Mouse (Mus musculus) liver, embryonic 13.5 days (tissue): ENCODE measurements around the gene Slc22a19. TPM values are rescaled to one million over a fixed set of nuclear protein-coding genes. Genes with fewer than 3 reads are reported as not detected.

Experiments used
- polyA plus RNA-seq: library from polyadenylated mRNA; unstranded; fragments of >200 nt; fragmentation: Nextera tagmentation; extraction: Ambion mirVana; gene quantifications from 2 replicates; pipeline ENCODE4 v1.2.1, GENCODE M21; 2015

Gene Slc22a19
- polyA plus RNA-seq, 1 experiment from 2014 or later, result not detected

Other genes starting within 250 kb of the Slc22a19 start
- gene Rtn3, start 228.0 kb downstream of the Slc22a19 start, polyA plus RNA-seq, result 67.5 and 73.5 TPM in 2 replicates
- gene Atl3, start 217.3 kb downstream of the Slc22a19 start, polyA plus RNA-seq, result 6.9 and 7.0 TPM in 2 replicates
- 24.6 and 27.1 TPM in 2 replicates for gene Pla2g16, start 153.9 kb downstream of the Slc22a19 start, polyA plus RNA-seq
- gene Lgals12, start 104.1 kb downstream of the Slc22a19 start, polyA plus RNA-seq, result not detected in 2 replicates
- gene Hrasls5, start 98.8 kb downstream of the Slc22a19 start, polyA plus RNA-seq, result not detected in 2 replicates
- gene Slc22a26, start 91.4 kb upstream of the Slc22a19 start, polyA plus RNA-seq, result not detected in 2 replicates